Mouse (Mus musculus): Measurements from ENCODE around the gene Srpk2. TPM values are rescaled to one million over a fixed set of nuclear protein-coding genes. Genes with fewer than 3 reads are reported as not detected.

The Srpk2 gene
- polyA plus RNA-seq, 1 experiment from 2014 or later, result 48.0 TPM

- Histone ChIP-seq H3K9ac (no peak overlapping the region), H3K9me3 (replicated peaks) (no peaks in the 10 kb centered on the region), H3K36me3 (peaks cover 68% of the 10 kb centered on the region), H3K27ac (ENCODE audit: poor library complexity, severe bottlenecking) (0 out of 2 replicates have a peak overlapping the region, but pooled peaks have one; percentile 23), H3K4me2 (no peak overlapping the region), H3K4me1 (replicated peaks) (peaks cover 9% of the 10 kb centered on the region; the same call in 1 of the 2 replicates), H3K4me3 (no peak overlapping the region), H3K27me3 (replicated peaks) (no peaks in the 10 kb centered on the region)
- WGBS, result 76% methylated on average over 13 of the region's 13 CpGs
- no peak for ATAC-seq (ENCODE audit: insufficient number of reproducible peaks, low FRiP score)
Measured at GRCm38 (mm10) chr5:23501582-23502316, 182.7 kb downstream of the Srpk2 start.

- Histone ChIP-seq H3K4me1 (replicated peaks) (peaks cover 9% of the 10 kb centered on the region; the same call in 1 of the 2 replicates), H3K27me3 (replicated peaks) (no peaks in the 10 kb centered on the region), H3K9me3 (replicated peaks) (no peaks in the 10 kb centered on the region), H3K27ac (ENCODE audit: poor library complexity, severe bottlenecking) (no peak overlapping the region), H3K36me3 (peaks cover 72% of the 10 kb centered on the region), H3K4me3 (no peak overlapping the region), H3K4me2 (no peak overlapping the region), H3K9ac (no peak overlapping the region)
- 84% methylated on average over 6 of the region's 6 CpGs for WGBS
- ATAC-seq (ENCODE audit: insufficient number of reproducible peaks, low FRiP score), result no peak
Measured at GRCm38 (mm10) chr5:23500715-23501114, 183.7 kb downstream of the Srpk2 start.

GRCm38 (mm10) chr5:23499257-23499656 lies 185.2 kb downstream of the Srpk2 start:
- peaks cover 74% of the 10 kb centered on the region for H3K36me3 ChIP-seq
- H3K27me3 ChIP-seq (replicated peaks), result no peaks in the 10 kb centered on the region
- WGBS, result 92% methylated on average over 16 of the region's 16 CpGs

GRCm38 (mm10) chr5:23497920-23498319 lies 186.5 kb downstream of the Srpk2 start:
- Histone ChIP-seq H3K36me3 (peaks cover 79% of the 10 kb centered on the region), H3K9ac (no peak overlapping the region), H3K27ac (ENCODE audit: poor library complexity, severe bottlenecking) (no peak overlapping the region), H3K4me2 (no peak overlapping the region), H3K9me3 (replicated peaks) (no peaks in the 10 kb centered on the region), H3K4me3 (no peak overlapping the region), H3K4me1 (replicated peaks) (peaks cover 9% of the 10 kb centered on the region; the same call in 1 of the 2 replicates), H3K27me3 (replicated peaks) (no peaks in the 10 kb centered on the region)
- WGBS, result 87% methylated on average over 10 of the region's 10 CpGs
- ATAC-seq (ENCODE audit: insufficient number of reproducible peaks, low FRiP score), result no peak

More at GRCm38 (mm10) chr5:23499257-23499656, 185.2 kb downstream of the Srpk2 start:
- H3K27ac ChIP-seq (ENCODE audit: poor library complexity, severe bottlenecking), result no peak overlapping the region
- H3K4me1 ChIP-seq (replicated peaks), result peaks cover 9% of the 10 kb centered on the region; the same call in 1 of the 2 replicates
- no peak overlapping the region for H3K4me2 ChIP-seq
- no peak overlapping the region for H3K9ac ChIP-seq
- no peak overlapping the region for H3K4me3 ChIP-seq
- no peak for ATAC-seq (ENCODE audit: insufficient number of reproducible peaks, low FRiP score)
- H3K9me3 ChIP-seq (replicated peaks), result no peaks in the 10 kb centered on the region

GRCm38 (mm10) chr5:23496933-23497332 lies 187.5 kb downstream of the Srpk2 start:
- 90% methylated on average over 5 of the region's 5 CpGs for WGBS
- H3K27me3 ChIP-seq (replicated peaks), result no peaks in the 10 kb centered on the region
- no peak overlapping the region for H3K4me3 ChIP-seq
- H3K4me2 ChIP-seq, result no peak overlapping the region
- H3K4me1 ChIP-seq (replicated peaks), result 0 out of 2 replicates have a peak, but pooled peaks cover 5% of the 10 kb centered on the region
- no peak overlapping the region for H3K27ac ChIP-seq (ENCODE audit: poor library complexity, severe bottlenecking)
- no peaks in the 10 kb centered on the region for H3K9me3 ChIP-seq (replicated peaks)
- ATAC-seq (ENCODE audit: insufficient number of reproducible peaks, low FRiP score), result no peak
- peaks cover 78% of the 10 kb centered on the region for H3K36me3 ChIP-seq
- H3K9ac ChIP-seq, result no peak overlapping the region

- H3K9me3 ChIP-seq (replicated peaks), result no peaks in the 10 kb centered on the region
- H3K36me3 ChIP-seq, result peaks cover 74% of the 10 kb centered on the region
- no peaks in the 10 kb centered on the region for H3K27me3 ChIP-seq (replicated peaks)
- WGBS, result 83% methylated on average over 3 of the region's 3 CpGs
- H3K4me3 ChIP-seq, result no peak overlapping the region
- no peak overlapping the region for H3K27ac ChIP-seq (ENCODE audit: poor library complexity, severe bottlenecking)
- no peak for ATAC-seq (ENCODE audit: insufficient number of reproducible peaks, low FRiP score)
- 0 out of 2 replicates have a peak, but pooled peaks cover under 1% of the 10 kb centered on the region for H3K4me1 ChIP-seq (replicated peaks)
- H3K9ac ChIP-seq, result no peak overlapping the region
- H3K4me2 ChIP-seq, result no peak overlapping the region
Measured at GRCm38 (mm10) chr5:23496396-23496795, 188.0 kb downstream of the Srpk2 start.

- no peak overlapping the region for H3K9ac ChIP-seq
- ATAC-seq (ENCODE audit: insufficient number of reproducible peaks, low FRiP score), result no peak
- H3K4me2 ChIP-seq, result no peak overlapping the region
- WGBS, result 39% methylated on average over 2 of the region's 2 CpGs
- H3K27ac ChIP-seq (ENCODE audit: poor library complexity, severe bottlenecking), result no peak overlapping the region
- peaks cover 66% of the 10 kb centered on the region for H3K36me3 ChIP-seq
- no peaks in the 10 kb centered on the region for H3K9me3 ChIP-seq (replicated peaks)
- H3K4me3 ChIP-seq, result no peak overlapping the region
- no peaks in the 10 kb centered on the region for H3K27me3 ChIP-seq (replicated peaks)
- peaks cover 8% of the 10 kb centered on the region; the same call in 1 of the 2 replicates for H3K4me1 ChIP-seq (replicated peaks)
Measured at GRCm38 (mm10) chr5:23490797-23491196, 193.6 kb downstream of the Srpk2 start.

- Histone ChIP-seq H3K4me3 (no peak overlapping the region), H3K36me3 (peaks cover 62% of the 10 kb centered on the region), H3K9me3 (replicated peaks) (no peaks in the 10 kb centered on the region), H3K27ac (ENCODE audit: poor library complexity, severe bottlenecking) (peak overlapping the region; percentile 60; the same call in 1 of the 2 replicates), H3K4me2 (no peak overlapping the region), H3K27me3 (replicated peaks) (no peaks in the 10 kb centered on the region), H3K9ac (no peak overlapping the region), H3K4me1 (replicated peaks) (peaks cover 8% of the 10 kb centered on the region; the same call in 1 of the 2 replicates)
- no peak for ATAC-seq (ENCODE audit: insufficient number of reproducible peaks, low FRiP score)
- 64% methylated on average over 4 of the region's 4 CpGs for WGBS
Measured at GRCm38 (mm10) chr5:23489231-23489630, 195.2 kb downstream of the Srpk2 start.

GRCm38 (mm10) chr5:23483811-23484210 lies 200.6 kb downstream of the Srpk2 start:
- H3K27ac ChIP-seq (ENCODE audit: poor library complexity, severe bottlenecking), result no peak overlapping the region
- WGBS, result 91% methylated on average over 7 of the region's 7 CpGs
- H3K27me3 ChIP-seq (replicated peaks), result no peaks in the 10 kb centered on the region

GRCm38 (mm10) chr5:23473098-23473873 lies 211.1 kb downstream of the Srpk2 start:
- no peaks in the 10 kb centered on the region for H3K9me3 ChIP-seq (replicated peaks)
- no peak for ATAC-seq (ENCODE audit: insufficient number of reproducible peaks, low FRiP score)
- 71% methylated on average over 6 of the region's 6 CpGs for whole genome bisulfite sequencing

More at GRCm38 (mm10) chr5:23483811-23484210, 200.6 kb downstream of the Srpk2 start:
- Histone ChIP-seq H3K4me1 (replicated peaks) (peaks cover 3% of the 10 kb centered on the region; the same call in 1 of the 2 replicates), H3K4me3 (no peak overlapping the region), H3K9ac (no peak overlapping the region), H3K4me2 (no peak overlapping the region), H3K9me3 (replicated peaks) (no peaks in the 10 kb centered on the region), H3K36me3 (peaks cover 66% of the 10 kb centered on the region)
- no peak for ATAC-seq (ENCODE audit: insufficient number of reproducible peaks, low FRiP score)

GRCm38 (mm10) chr5:23466546-23466945 lies 217.9 kb downstream of the Srpk2 start:
- Histone ChIP-seq H3K27me3 (replicated peaks) (no peaks in the 10 kb centered on the region), H3K4me2 (no peak overlapping the region), H3K36me3 (peaks cover 38% of the 10 kb centered on the region), H3K4me3 (no peak overlapping the region), H3K9me3 (replicated peaks) (no peaks in the 10 kb centered on the region), H3K27ac (ENCODE audit: poor library complexity, severe bottlenecking) (no peak overlapping the region), H3K4me1 (replicated peaks) (no peaks in the 10 kb centered on the region), H3K9ac (no peak overlapping the region)
- no peak for ATAC-seq (ENCODE audit: insufficient number of reproducible peaks, low FRiP score)
- WGBS, result 89% methylated on average over 4 of the region's 4 CpGs

More at GRCm38 (mm10) chr5:23473098-23473873, 211.1 kb downstream of the Srpk2 start:
- H3K4me2 ChIP-seq, result no peak overlapping the region
- no peaks in the 10 kb centered on the region for H3K4me1 ChIP-seq (replicated peaks)
- no peak overlapping the region for H3K27ac ChIP-seq (ENCODE audit: poor library complexity, severe bottlenecking)
- no peaks in the 10 kb centered on the region for H3K27me3 ChIP-seq (replicated peaks)
- H3K4me3 ChIP-seq, result no peak overlapping the region
- H3K9ac ChIP-seq, result no peak overlapping the region
- peaks cover 45% of the 10 kb centered on the region for H3K36me3 ChIP-seq
